In the genomic region with DNA sequence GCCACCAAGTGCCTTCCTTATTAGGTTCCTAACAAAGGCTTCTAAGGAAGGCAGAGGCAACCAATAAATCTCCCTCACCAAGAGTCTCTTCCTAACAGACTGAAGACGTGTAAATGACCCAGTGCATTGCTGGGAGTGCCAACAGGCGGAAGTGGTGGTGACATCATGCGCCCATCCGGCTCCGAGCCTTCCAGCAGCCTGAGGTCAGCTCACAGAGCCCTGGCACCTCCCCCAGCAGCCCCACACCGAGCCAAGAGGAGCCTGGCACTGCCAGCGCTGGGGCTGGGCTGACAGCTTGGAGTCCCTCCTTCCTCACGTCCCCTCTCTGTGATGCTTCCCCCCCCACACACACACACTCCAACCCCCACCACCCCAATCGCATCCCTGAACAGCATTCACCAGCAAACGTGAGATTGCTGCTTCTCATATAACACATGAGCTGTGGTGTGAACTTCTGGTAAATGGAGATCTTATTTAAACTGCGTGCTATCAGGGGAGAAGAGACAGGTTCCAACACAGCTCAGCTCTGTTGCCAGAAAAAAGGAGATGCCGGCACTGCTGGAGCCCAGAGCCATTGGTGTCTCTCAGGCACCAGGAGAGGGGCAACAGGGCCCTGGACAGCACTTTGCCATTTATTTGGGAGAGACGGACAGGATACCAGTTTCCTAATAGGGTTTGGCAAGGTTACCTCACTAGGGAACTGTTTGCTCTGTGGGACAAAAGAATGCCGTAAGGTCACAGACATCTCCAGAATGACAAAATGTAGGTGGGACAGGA, we compare ENCODE assay signal across 9 mouse cellular contexts. TPM values are rescaled to one million over a fixed set of nuclear protein-coding genes. Genes with fewer than 3 reads are reported as not detected.
DNase-seq lines count a peak whose midpoint lies in the region; ATAC-seq lines count a peak whose summit lies in the region.
"Had no signal": no experiment of that assay in that cellular context is flagged by ENCODE, and none has a peak within 500 bp of the region (broad histone marks: within the 10 kb centered on the region; RNA-seq: fewer than 3 reads in every experiment).

No protein-coding gene starts in this region.

- intact Hi-C loops in left cerebral cortex, postnatal 10 days (cut with DNase I) = no loop called here

- H3K9me3 ChIP-seq in midbrain, embryonic 13.5 days = no peaks in the 10 kb centered on the region
- H3K9me3 ChIP-seq in midbrain, embryonic 15.5 days = no peaks in the 10 kb centered on the region
- H3K9me3 ChIP-seq in intestine, embryonic 16.5 days (ENCODE audit: control insufficient read depth, low read length) = no peaks in the 10 kb centered on the region
- no peaks in the 10 kb centered on the region for H3K9me3 ChIP-seq in megakaryocyte, embryonic 14.5 days

- no peak overlapping the region for H3K4me2 ChIP-seq in midbrain, embryonic 13.5 days (replicated peaks)
- H3K4me2 ChIP-seq in midbrain, embryonic 15.5 days = no peak overlapping the region
- no peak overlapping the region for H3K4me2 ChIP-seq in intestine, embryonic 16.5 days (ENCODE audit: low read depth, low read length)

- peaks cover 53% of the 10 kb centered on the region for H3K4me1 ChIP-seq in midbrain, embryonic 13.5 days (replicated peaks)
- peaks cover 43% of the 10 kb centered on the region for H3K4me1 ChIP-seq in midbrain, embryonic 15.5 days
- peaks cover 71% of the 10 kb centered on the region for H3K4me1 ChIP-seq in intestine, embryonic 16.5 days (ENCODE audit: control insufficient read depth, insufficient read depth, low read length)
- H3K4me1 ChIP-seq in megakaryocyte, embryonic 14.5 days = peaks cover 36% of the 10 kb centered on the region

- H3K4me3 ChIP-seq in midbrain, embryonic 13.5 days (replicated peaks) = no peak overlapping the region
- no peak overlapping the region for H3K4me3 ChIP-seq in midbrain, embryonic 15.5 days
- H3K4me3 ChIP-seq in intestine, embryonic 16.5 days (ENCODE audit: low read length) = no peak overlapping the region
- H3K4me3 ChIP-seq in megakaryocyte, embryonic 14.5 days (replicated peaks) = peak overlapping the region; percentile 84

- DNase-seq in cerebellum, adult 8-10 months = peak; percentile 93
- peak; percentile 27 to 76 for DNase-seq in left cerebral cortex, postnatal 10 days (ENCODE audit: extremely low spot score in 1 of 2, low spot score in 2 of 2)
- peak; percentile 20 to 22 for DNase-seq in thymus, adult 18-20 months

- 0 out of 2 replicates have a peak, but pooled peaks have one; percentile 22 for ATAC-seq in midbrain, embryonic 13.5 days
- ATAC-seq in midbrain, embryonic 15.5 days (replicated peaks) = no peak
- ATAC-seq in granulocyte monocyte progenitor cell, adult 5-6 weeks (replicated peaks; ENCODE audit: poor library complexity, severe bottlenecking) = peak; percentile 97
- ATAC-seq in intestine, embryonic 16.5 days = peak; percentile 22; the same call in 1 of the 2 replicates

- 50% methylated on average over 14 of the region's 14 CpGs for WGBS in midbrain, embryonic 13.5 days
- 51% methylated on average over 14 of the region's 14 CpGs for WGBS in midbrain, embryonic 15.5 days
- 45% methylated on average over 14 of the region's 14 CpGs for WGBS in intestine, embryonic 16.5 days

- H3K9ac ChIP-seq in midbrain, embryonic 13.5 days (replicated peaks) = no peak overlapping the region
- no peak overlapping the region for H3K9ac ChIP-seq in midbrain, embryonic 15.5 days
- H3K9ac ChIP-seq in intestine, embryonic 16.5 days (ENCODE audit: low read depth, low read length) = no peak overlapping the region

- peaks cover 20% of the 10 kb centered on the region for H3K27me3 ChIP-seq in midbrain, embryonic 13.5 days
- H3K27me3 ChIP-seq in midbrain, embryonic 15.5 days (replicated peaks) = peaks cover 9% of the 10 kb centered on the region; the same call in 1 of the 2 replicates
- H3K27me3 ChIP-seq in intestine, embryonic 16.5 days (replicated peaks; ENCODE audit: control insufficient read depth, insufficient read depth, low read length) = no peaks in the 10 kb centered on the region
- H3K27me3 ChIP-seq in megakaryocyte, embryonic 14.5 days (replicated peaks) = peaks cover 85% of the 10 kb centered on the region

- no peak overlapping the region; the same call in 1 of the 2 replicates for H3K27ac ChIP-seq in midbrain, embryonic 13.5 days
- no peak overlapping the region for H3K27ac ChIP-seq in midbrain, embryonic 15.5 days
- peak overlapping the region; percentile 45 for H3K27ac ChIP-seq in intestine, embryonic 16.5 days (ENCODE audit: low read length)

- no peaks in the 10 kb centered on the region for H3K36me3 ChIP-seq in midbrain, embryonic 13.5 days
- no peaks in the 10 kb centered on the region for H3K36me3 ChIP-seq in midbrain, embryonic 15.5 days (replicated peaks)
- H3K36me3 ChIP-seq in intestine, embryonic 16.5 days (ENCODE audit: control insufficient read depth, insufficient read depth, low read length) = no peaks in the 10 kb centered on the region
- H3K36me3 ChIP-seq in megakaryocyte, embryonic 14.5 days (replicated peaks; ENCODE audit: low read length) = no peaks in the 10 kb centered on the region
- H3K36me3 ChIP-seq: G1E had no signal

RNA-seq across cellular contexts. Expression of a gene that starts 14.3 kb away (rescaled TPM):
- polyA plus RNA-seq in midbrain, embryonic 13.5 days (2015; fragmentation: Nextera tagmentation; extraction: Ambion mirVana) = 3.1 and 4.0 TPM in 2 replicates
- 2.8 and 2.9 TPM in 2 replicates for polyA plus RNA-seq in midbrain, embryonic 15.5 days (2015; fragmentation: Nextera tagmentation; extraction: Ambion mirVana)
- not detected in 2 replicates for total RNA-seq in granulocyte monocyte progenitor cell, adult 5-6 weeks (2014; fragmentation: Nextera tagmentation)
- not detected in 2 replicates for total RNA-seq in granulocyte monocyte progenitor cell, adult 5-6 weeks (2017)
- 4.3 and 4.6 TPM in 2 replicates for polyA plus RNA-seq in intestine, embryonic 16.5 days (2015; fragmentation: Nextera tagmentation; extraction: Ambion mirVana)
- 1 to 10 TPM; 7.6 to 8.3 TPM for total RNA-seq in left cerebral cortex, postnatal 10 days (2021)
- polyA plus RNA-seq in megakaryocyte, embryonic 14.5 days (2012; ENCODE audit: insufficient read depth, low replicate concordance) = 0.02 TPM in 1 of 2 replicates, not detected in the other
- polyA plus RNA-seq: G1E had no signal

Comparison
In these comparisons a context has a peak if more than half of its experiments do, and no peak if none do; other contexts are left out.
1. DNase-seq: peak in every context shown above with its lines; median percentile 93 in cerebellum, adult 8-10 months; 52 in left cerebral cortex, postnatal 10 days; 21 in thymus, adult 18-20 months.